Mouse (Mus musculus): ENCODE measurements around the gene Diaph2. TPM values are rescaled to one million over a fixed set of nuclear protein-coding genes. Genes with fewer than 3 reads are reported as not detected.
"Not testable (repeated sequence)": the region's sequence is repeated elsewhere in the genome, so short reads cannot be mapped to it uniquely, and the experiment has no call there.

Gene Diaph2
- polyA plus RNA-seq, 1 experiment from 2014 or later, result 2.8 TPM

DNA sequence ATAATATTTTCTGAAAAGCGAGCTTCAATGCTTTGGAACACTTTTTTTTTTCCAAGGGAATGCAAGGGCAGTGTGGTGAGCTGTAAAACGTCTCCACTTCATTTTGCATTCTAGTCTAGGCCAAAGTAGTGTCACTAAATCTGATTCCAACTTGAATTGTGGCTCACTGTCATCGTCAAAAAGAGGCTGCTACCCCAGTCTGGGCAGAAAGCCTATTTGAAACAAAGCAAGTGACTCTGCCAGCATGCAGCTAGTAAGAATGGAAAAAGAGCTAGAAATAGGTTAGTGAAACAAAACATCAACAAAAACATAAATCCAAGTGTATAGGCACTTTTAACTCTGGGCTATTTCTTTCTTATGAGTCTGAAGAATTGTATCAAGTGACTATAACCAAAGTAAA lies 653.7 kb downstream of the Diaph2 start:
- Histone ChIP-seq H3K4me2 (no peak overlapping the region), H3K36me3 (no peaks in the 10 kb centered on the region), H3K9me3 (no peaks in the 10 kb centered on the region), H3K9ac (no peak overlapping the region), H3K4me3 (no peak overlapping the region), H3K4me1 (replicated peaks) (no peaks in the 10 kb centered on the region), H3K27me3 (no peaks in the 10 kb centered on the region), H3K27ac (replicated peaks) (no peak overlapping the region)
- 41% methylated on average over 3 of the region's 3 CpGs for WGBS
- no peak for ATAC-seq (ENCODE audit: low read depth)

- H3K4me1 ChIP-seq (replicated peaks); H3K9ac ChIP-seq; H3K4me2 ChIP-seq; H3K27ac ChIP-seq (replicated peaks); H3K9me3 ChIP-seq; H3K27me3 ChIP-seq; H3K4me3 ChIP-seq; ATAC-seq (ENCODE audit: low read depth); H3K36me3 ChIP-seq: not testable (repeated sequence)
- WGBS, result 66% methylated on average over 3 of the region's 3 CpGs
Measured at GRCm38 (mm10) chrX:130407471-130407870, 657.9 kb downstream of the Diaph2 start.

DNA sequence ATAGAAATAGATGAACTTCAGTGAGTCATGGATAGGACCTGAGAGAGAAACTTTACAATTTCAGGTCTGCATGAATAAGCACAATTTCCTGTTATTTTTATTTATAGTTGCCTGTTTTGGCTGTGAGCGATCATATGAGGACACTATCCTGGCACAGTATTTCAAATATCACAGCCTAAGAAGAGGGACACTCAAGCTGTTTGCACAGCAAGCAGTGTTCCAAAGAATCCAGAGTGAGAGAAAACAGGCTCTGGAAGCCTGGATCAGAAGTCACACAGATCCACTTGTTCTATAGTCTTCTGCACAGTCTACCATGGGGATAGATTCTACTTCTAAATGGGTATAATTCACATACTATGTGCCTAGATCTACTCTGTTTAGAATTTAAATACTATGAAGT lies 659.4 kb downstream of the Diaph2 start:
- H3K4me1 ChIP-seq (replicated peaks), result no peaks in the 10 kb centered on the region
- no peaks in the 10 kb centered on the region for H3K9me3 ChIP-seq
- H3K9ac ChIP-seq, result no peak overlapping the region
- H3K27ac ChIP-seq (replicated peaks), result no peak overlapping the region
- no peak overlapping the region for H3K4me2 ChIP-seq
- no peaks in the 10 kb centered on the region for H3K27me3 ChIP-seq
- no peaks in the 10 kb centered on the region for H3K36me3 ChIP-seq
- no peak for ATAC-seq (ENCODE audit: low read depth)
- 94% methylated on average over 1 of the region's 1 CpGs for WGBS
- H3K4me3 ChIP-seq, result no peak overlapping the region

- no peaks in the 10 kb centered on the region for H3K4me1 ChIP-seq (replicated peaks)
- no peak overlapping the region for H3K4me2 ChIP-seq
- H3K27me3 ChIP-seq, result no peaks in the 10 kb centered on the region
- no peak overlapping the region for H3K4me3 ChIP-seq
- H3K9me3 ChIP-seq, result no peaks in the 10 kb centered on the region
- H3K9ac ChIP-seq, result no peak overlapping the region
- H3K36me3 ChIP-seq, result no peaks in the 10 kb centered on the region
- H3K27ac ChIP-seq (replicated peaks), result no peak overlapping the region
- ATAC-seq (ENCODE audit: low read depth), result no peak
- 74% methylated on average over 2 of the region's 2 CpGs for whole genome bisulfite sequencing
Measured at GRCm38 (mm10) chrX:130423134-130423533, 673.6 kb downstream of the Diaph2 start.

DNA sequence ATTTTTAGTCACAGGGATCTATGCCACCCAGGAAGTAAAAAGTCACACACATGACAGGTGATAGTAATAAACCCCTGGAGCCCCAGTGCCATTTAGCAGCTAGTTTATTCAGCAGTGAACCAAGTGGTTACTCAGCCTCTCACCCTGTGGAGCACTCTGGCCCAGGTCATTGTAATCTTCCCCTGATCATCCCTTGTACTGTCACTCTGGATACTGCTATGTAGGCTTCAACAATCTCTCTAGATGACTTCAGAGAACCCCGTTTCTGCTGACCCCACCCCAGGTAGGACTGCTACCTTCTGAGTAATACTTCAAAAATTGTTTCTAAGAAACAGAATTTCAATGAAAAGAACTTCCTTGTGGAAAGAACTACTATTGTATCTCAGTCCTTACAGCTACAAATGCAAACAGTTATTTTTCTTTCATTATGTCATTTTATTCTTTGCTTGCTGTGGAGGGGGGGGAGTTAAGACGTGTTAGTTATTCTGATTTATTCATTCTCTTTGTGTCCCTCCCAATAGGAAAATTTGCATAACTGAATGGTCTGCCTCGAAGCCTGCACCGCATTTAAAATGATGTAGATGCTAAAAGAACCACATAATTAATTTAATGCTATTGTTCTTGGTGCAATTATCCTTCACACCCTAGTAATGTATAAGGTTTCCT lies 702.4 kb downstream of the Diaph2 start:
- H3K4me3 ChIP-seq, result no peak overlapping the region
- no peak overlapping the region for H3K4me2 ChIP-seq
- 41% methylated on average over 4 of the region's 4 CpGs for WGBS
- H3K36me3 ChIP-seq, result no peaks in the 10 kb centered on the region
- H3K27me3 ChIP-seq, result no peaks in the 10 kb centered on the region
- H3K9me3 ChIP-seq, result no peaks in the 10 kb centered on the region
- no peak for ATAC-seq (ENCODE audit: low read depth)
- H3K4me1 ChIP-seq (replicated peaks), result no peaks in the 10 kb centered on the region
- no peak overlapping the region for H3K27ac ChIP-seq (replicated peaks)
- no peak overlapping the region for H3K9ac ChIP-seq

DNA sequence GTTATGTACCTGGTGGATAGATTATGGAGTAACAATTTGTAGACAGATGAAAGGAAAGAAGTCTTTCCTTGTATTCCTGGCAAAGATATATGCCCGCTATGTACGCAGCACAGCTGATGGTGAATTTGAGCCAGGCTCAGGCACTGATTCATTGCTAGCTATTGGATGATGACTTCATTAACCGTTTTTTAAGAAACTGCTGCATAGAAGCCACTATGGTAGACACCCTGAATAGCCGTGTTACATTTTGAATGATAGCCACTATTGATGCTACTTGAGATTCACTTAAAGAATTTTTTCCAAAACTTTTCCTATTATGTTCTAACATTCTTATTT lies 702.9 kb downstream of the Diaph2 start:
- WGBS, result 45% methylated on average over 4 of the region's 4 CpGs
- H3K9ac ChIP-seq, result no peak overlapping the region
- no peaks in the 10 kb centered on the region for H3K9me3 ChIP-seq
- no peaks in the 10 kb centered on the region for H3K27me3 ChIP-seq
- no peak overlapping the region for H3K27ac ChIP-seq (replicated peaks)
- no peak overlapping the region for H3K4me2 ChIP-seq
- ATAC-seq (ENCODE audit: low read depth), result no peak
- H3K36me3 ChIP-seq, result no peaks in the 10 kb centered on the region
- no peaks in the 10 kb centered on the region for H3K4me1 ChIP-seq (replicated peaks)
- H3K4me3 ChIP-seq, result no peak overlapping the region

GRCm38 (mm10) chrX:130473133-130473532 lies 723.6 kb downstream of the Diaph2 start:
- no peaks in the 10 kb centered on the region for H3K36me3 ChIP-seq
- H3K4me1 ChIP-seq (replicated peaks), result no peaks in the 10 kb centered on the region
- no peak overlapping the region for H3K4me3 ChIP-seq
- H3K27ac ChIP-seq (replicated peaks), result no peak overlapping the region
- H3K27me3 ChIP-seq, result no peaks in the 10 kb centered on the region
- H3K4me2 ChIP-seq, result no peak overlapping the region
- no peak for ATAC-seq (ENCODE audit: low read depth)
- no peaks in the 10 kb centered on the region for H3K9me3 ChIP-seq
- WGBS, result 36% methylated on average over 2 of the region's 2 CpGs
- no peak overlapping the region for H3K9ac ChIP-seq

DNA sequence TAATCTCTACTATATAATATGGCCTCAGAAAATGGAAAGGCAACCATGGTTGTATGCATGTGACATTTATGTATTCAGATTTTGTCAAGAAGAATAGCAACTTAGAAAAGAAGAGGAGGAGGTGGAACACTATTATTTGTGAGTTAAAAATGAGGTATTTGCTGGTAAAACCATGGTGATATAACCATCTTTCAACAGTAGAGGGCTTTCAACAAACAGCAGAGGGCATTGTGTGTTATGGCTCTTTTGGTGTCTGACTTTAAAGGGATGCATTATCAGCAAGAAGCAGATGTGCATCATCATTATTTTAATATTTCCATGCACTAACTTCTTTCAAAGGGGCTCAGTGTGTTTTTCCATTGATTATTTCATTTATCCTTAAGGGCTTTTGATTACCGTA lies 731.3 kb downstream of the Diaph2 start:
- Histone ChIP-seq H3K9ac (no peak overlapping the region), H3K9me3 (no peaks in the 10 kb centered on the region), H3K27me3 (no peaks in the 10 kb centered on the region), H3K4me2 (no peak overlapping the region), H3K27ac (replicated peaks) (no peak overlapping the region), H3K4me1 (replicated peaks) (no peaks in the 10 kb centered on the region), H3K4me3 (no peak overlapping the region), H3K36me3 (no peaks in the 10 kb centered on the region)
- 96% methylated on average over 1 of the region's 1 CpGs for WGBS
- no peak for ATAC-seq (ENCODE audit: low read depth)

- peak overlapping the region; percentile 23 for H3K4me3 ChIP-seq
- H3K27me3 ChIP-seq, result no peaks in the 10 kb centered on the region
- peak; percentile 87 for ATAC-seq (ENCODE audit: low read depth)
- peak overlapping the region; percentile 50 for H3K4me2 ChIP-seq
- H3K9me3 ChIP-seq, result no peaks in the 10 kb centered on the region
- H3K9ac ChIP-seq, result 0 out of 2 replicates have a peak overlapping the region, but pooled peaks have one; percentile 31
- 29% methylated on average over 12 of the region's 12 CpGs for WGBS
- H3K4me1 ChIP-seq (replicated peaks), result peaks cover 20% of the 10 kb centered on the region
- H3K36me3 ChIP-seq, result no peaks in the 10 kb centered on the region
- peak overlapping the region; percentile 68 for H3K27ac ChIP-seq (replicated peaks)
Measured at GRCm38 (mm10) chrX:130502680-130503464, 753.3 kb downstream of the Diaph2 start.

GRCm38 (mm10) chrX:130503465-130503860 lies 753.9 kb downstream of the Diaph2 start:
- Histone ChIP-seq H3K9ac (no peak overlapping the region), H3K27me3 (no peaks in the 10 kb centered on the region), H3K4me1 (replicated peaks) (peaks cover 20% of the 10 kb centered on the region), H3K9me3 (no peaks in the 10 kb centered on the region), H3K27ac (replicated peaks) (peak overlapping the region; percentile 68), H3K4me2 (peak overlapping the region; percentile 50), H3K4me3 (peak overlapping the region; percentile 23; the same call in 1 of the 2 replicates), H3K36me3 (no peaks in the 10 kb centered on the region)
- 33% methylated on average over 3 of the region's 3 CpGs for WGBS
- ATAC-seq (ENCODE audit: low read depth), result no peak; the same call in 1 of the 2 replicates

DNA sequence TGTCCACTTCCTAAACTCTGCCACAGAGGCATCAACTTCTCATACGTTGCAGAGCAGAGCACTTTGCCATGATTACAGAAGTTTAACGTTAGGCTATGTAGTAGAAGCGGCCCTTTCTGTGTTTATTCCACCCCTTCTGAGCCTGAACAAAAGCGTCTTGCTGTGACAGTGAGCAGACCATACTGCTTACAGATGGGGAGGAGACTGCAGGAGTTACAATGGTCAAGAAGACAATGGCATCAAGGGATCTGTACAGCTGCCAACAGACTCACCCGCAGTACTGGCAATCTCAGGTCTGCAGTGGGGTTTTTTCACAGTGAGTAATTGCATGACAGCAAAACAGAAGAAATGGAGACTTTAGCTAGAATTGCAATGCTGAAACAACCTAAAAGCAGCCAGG lies 756.1 kb downstream of the Diaph2 start:
- Histone ChIP-seq H3K4me1 (replicated peaks) (peaks cover 20% of the 10 kb centered on the region), H3K9me3 (no peaks in the 10 kb centered on the region), H3K4me2 (no peak overlapping the region), H3K27ac (replicated peaks) (no peak overlapping the region), H3K9ac (no peak overlapping the region), H3K27me3 (no peaks in the 10 kb centered on the region), H3K4me3 (no peak overlapping the region), H3K36me3 (no peaks in the 10 kb centered on the region)
- no peak for ATAC-seq (ENCODE audit: low read depth)
- WGBS, result 13% methylated on average over 5 of the region's 5 CpGs
